Mouse (Mus musculus) 3T3-L1 (cell line): Measurements from ENCODE around the gene Olfr476.
"Not testable (repeated sequence)": the region's sequence is repeated elsewhere in the genome, so short reads cannot be mapped to it uniquely, and the experiment has no call there.

Source experiments
- DNase-seq: peaks from one replicate; pipeline ENCODE4 v3.0.0-alpha.2; 2015; ENCODE audit warnings: low read depth, low spot score

The Olfr476 gene

GRCm38 (mm10) chr7:107964503-107964902 is at the start of gene Olfr476:
Olfr476 (plus strand) TSS chr7:107964803.
- DNase-seq = no peak

GRCm38 (mm10) chr7:107930146-107930545 is 34.5 kb upstream of the Olfr476 start, which contains the start of gene Olfr473:
Olfr473 (plus strand) TSS chr7:107930446.
- no peak for DNase-seq

- not testable (repeated sequence) for DNase-seq
Observed at GRCm38 (mm10) chr7:107952539-107952938, 12.1 kb upstream of the Olfr476 start.

GRCm38 (mm10) chr7:107954343-107954742 is 10.3 kb upstream of the Olfr476 start, which contains the start of gene Olfr474:
Olfr474 (plus strand) TSS chr7:107954643.
- no peak for DNase-seq

GRCm38 (mm10) chr7:107986393-107986792 is 21.8 kb downstream of the Olfr476 start, which contains the start of gene Olfr477:
Olfr477 (plus strand) TSS chr7:107986693.
- no peak for DNase-seq

- DNase-seq = not testable (repeated sequence)
Observed at GRCm38 (mm10) chr7:108014256-108014655, 49.7 kb downstream of the Olfr476 start.
